ENCODE assay signal across 1 mouse cellular context in the genomic region with DNA sequence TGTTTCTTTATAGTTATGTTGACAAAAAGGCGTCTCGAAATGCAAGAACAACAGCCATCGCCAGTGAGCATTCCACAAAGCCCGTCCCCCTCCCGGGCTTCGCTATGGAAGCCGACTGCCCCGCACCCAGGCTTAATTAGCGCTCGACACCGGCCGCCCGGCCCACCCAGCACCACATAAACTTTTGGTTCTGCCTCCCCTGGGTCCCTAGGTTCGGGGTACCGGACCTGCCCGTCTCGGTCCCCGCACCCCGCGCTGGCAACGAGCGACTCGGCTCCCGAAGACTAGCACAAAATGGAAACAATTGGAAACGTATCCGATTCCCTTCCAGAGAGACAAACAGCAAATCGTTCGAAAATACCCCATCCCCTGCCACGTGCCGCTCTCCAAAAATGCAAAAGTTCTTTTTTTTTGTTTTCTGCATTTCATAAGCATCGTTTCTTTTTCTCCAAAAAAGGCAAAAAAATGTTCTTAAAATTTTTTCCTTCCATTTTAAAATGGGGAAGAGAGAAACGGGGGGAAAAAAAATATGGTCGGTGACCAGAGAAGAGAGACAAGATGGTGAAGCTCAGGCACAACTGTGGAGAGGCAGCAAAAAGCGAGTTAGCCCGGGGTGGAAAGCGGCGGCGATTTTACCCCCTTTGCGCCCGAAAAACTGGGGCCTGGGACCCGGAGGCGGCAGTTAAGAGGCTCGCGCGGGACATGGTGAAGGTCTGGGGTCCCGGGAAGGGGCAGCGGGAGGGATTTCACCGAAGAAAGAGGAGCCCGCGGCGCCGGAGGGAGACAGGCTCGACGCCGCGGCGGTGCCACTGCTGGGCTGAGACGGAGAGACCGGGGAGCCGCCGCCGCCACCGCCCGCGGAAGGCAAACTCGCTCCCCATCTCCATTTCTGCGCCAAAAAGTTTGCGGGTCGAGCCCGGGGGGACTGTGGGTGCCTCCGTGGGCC.
A peak's percentile ranks its signal among the peaks of the same experiment; 100 is the strongest.
TF ChIP-seq lines count a peak whose summit lies in the region.

No protein-coding gene starts in this region.

TF ChIP-seq in MEL, 35 proteins besides CTCF, POLR2A, EP300 and RAD21 (continued from another document):
- TF ChIP-seq MXI1 (IDR thresholded peaks at IDR 0.05; ENCODE audit: low read depth, low read length) (peak; percentile 92), GABPA (IDR thresholded peaks at IDR 0.05; ENCODE audit: low read depth, low read length) (no peak), BHLHE40 (IDR thresholded peaks at IDR 0.05; ENCODE audit: borderline replicate concordance, low read depth, low read length) (no peak), NELFE (IDR thresholded peaks at IDR 0.05; ENCODE audit: low read depth, low read length) (no peak), NRF1 (IDR thresholded peaks at IDR 0.05; ENCODE audit: insufficient read depth, low read depth, low read length, poor library complexity, severe bottlenecking) (no peak), TAL1 (IDR thresholded peaks at IDR 0.05; ENCODE audit: low read length) (no peak), MYB (IDR thresholded peaks at IDR 0.05; ENCODE audit: low read depth, low read length) (no peak), UBTF (IDR thresholded peaks at IDR 0.05; ENCODE audit: borderline replicate concordance, insufficient read depth, low read depth, low read length) (no peak; the same call in 1 of the 2 replicates), MYC (IDR thresholded peaks at IDR 0.05; ENCODE audit: low read depth, low read length) (peak; percentile 76; the same call in 1 of the 2 replicates), TCF12 (IDR thresholded peaks at IDR 0.05; ENCODE audit: low read depth, low read length) (no peak; the same call in 1 of the 2 replicates), E2F4 (IDR thresholded peaks at IDR 0.05; ENCODE audit: borderline replicate concordance, low read depth, low read length) (no peak), ELF1 (IDR thresholded peaks at IDR 0.05; ENCODE audit: low read depth, low read length) (no peak)
